Mouse (Mus musculus) kidney, adult 8-10 months (tissue): ENCODE data around the gene Pif1.

Experiments
- DNase-seq, 2 experiments: peaks; one replicate each; pipeline ENCODE4 v3.0.0; 2022

The Pif1 gene

DNA sequence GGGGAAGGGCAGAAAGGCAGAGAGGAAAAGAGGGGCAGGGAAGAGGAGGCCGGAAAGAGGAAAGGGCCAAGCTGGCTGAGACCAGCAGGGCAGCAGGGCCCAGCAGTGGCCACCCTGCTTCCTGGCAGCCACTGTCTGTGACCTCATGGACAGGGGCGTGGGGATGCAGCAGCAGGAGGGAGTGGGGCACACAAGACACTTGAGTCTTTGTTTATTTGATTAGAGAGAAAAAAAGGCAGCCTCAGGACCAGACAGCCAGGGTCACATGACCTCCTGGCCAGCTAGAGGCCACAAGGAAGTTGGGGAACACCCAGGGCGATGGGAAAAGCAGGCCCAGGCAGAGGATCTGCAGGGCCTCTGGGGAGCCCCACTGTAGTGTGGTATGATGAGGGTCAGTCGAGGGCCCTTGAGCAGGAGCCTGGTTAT lies 24.9 kb upstream of the Pif1 start:
- peak; percentile 35 to 43 for DNase-seq

DNA sequence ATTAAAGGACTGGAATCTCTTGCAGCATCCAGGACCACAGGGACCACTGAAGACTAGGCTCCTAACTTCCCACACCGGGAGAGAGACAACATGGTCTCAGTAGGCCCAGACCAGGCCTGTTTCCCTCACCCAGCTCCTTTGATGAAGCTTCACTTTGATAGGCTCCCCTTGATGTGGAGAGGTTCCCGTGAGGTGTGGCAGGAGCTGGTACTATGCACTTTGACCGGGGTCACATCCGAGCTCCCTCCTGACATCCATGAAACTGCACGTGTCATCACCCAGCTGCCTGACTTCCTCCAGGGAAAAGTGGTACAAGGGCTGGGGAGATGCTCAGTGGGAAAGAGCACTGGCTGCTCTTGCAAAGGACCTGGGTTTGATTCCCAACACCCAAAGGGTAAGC lies 23.9 kb upstream of the Pif1 start:
- no peak for DNase-seq

DNA sequence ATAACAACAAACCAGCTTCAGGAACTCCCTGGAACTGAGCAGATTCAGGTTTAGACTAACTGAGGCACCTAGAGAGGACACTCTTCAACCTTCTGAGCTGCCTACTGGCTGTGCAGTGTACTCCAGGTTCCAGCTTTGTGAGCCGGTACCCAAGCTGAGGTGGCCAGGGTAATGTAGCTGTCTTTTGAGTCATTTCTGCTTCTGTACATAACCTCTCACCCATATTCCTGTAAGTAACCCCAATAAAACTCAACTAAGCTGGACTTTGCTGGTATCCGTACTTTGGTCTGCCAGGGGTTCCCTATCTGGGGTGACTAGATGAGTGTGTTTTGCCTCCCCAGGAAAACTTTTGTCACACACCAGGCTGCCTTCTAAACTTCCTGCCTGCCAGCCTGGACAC lies 22.3 kb upstream of the Pif1 start:
- DNase-seq, result no peak

DNA sequence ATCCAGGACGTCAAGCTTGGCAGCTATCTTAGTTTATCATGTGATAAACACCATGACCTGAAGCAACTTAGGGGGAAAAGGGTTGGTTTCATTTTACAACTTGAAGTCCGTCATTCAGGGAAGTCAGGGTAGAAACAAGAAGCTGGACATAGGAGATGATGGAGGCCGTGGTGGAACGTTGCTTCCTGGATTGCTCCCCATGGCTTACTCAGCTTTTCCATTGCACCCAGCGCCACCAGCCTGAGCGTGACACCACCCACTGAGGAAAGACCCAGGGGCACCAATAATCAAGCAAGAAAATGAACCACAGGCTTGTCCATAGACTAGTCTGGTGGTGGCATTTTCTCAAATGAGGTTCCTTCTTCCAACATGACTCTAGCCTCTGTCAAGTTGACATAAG lies 18.2 kb upstream of the Pif1 start:
- DNase-seq, result no peak

DNA sequence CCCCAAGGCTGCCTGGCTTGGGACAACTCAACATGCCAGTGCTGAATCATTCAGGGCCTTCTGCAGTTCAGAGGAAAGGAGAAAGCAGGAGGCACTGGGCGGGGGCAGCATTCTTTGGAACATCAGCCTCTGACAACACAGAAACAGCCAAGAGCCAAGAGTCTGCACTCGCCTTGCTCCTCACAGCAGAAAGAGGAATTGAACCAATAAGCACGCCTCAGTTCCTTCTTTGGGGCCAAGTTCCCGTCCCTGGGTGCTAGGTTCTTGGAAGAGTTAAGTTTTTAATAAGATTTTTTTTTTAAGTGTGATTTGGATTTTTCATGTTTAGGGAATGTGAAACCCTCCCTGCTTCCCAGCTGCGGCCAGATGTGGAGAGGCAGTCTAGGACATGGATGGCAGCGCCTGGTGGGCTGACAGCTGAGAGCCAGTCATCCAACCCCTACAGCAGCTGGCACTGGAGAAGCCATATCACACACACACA lies 17.4 kb upstream of the Pif1 start:
- no peak for DNase-seq

DNA sequence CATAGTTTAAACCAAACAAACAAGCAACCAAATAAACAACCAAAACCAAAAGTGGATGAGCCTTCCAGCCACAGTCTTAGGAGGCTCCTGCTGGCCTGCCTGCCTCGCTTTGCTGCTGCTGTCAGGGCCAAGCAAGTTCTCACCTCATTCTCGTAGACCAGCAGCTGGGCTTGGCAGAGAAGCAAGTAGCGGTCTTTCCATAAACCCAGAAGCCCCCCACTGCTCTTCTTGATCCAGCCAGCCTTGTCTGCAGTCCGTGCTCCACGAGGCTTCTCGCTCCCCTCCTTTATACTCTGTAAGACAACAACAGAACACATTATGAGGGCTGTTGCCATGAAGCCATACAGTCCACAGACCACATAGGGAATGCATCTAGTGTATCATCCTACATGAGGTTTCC lies 14.1 kb upstream of the Pif1 start:
- no peak for DNase-seq

DNA sequence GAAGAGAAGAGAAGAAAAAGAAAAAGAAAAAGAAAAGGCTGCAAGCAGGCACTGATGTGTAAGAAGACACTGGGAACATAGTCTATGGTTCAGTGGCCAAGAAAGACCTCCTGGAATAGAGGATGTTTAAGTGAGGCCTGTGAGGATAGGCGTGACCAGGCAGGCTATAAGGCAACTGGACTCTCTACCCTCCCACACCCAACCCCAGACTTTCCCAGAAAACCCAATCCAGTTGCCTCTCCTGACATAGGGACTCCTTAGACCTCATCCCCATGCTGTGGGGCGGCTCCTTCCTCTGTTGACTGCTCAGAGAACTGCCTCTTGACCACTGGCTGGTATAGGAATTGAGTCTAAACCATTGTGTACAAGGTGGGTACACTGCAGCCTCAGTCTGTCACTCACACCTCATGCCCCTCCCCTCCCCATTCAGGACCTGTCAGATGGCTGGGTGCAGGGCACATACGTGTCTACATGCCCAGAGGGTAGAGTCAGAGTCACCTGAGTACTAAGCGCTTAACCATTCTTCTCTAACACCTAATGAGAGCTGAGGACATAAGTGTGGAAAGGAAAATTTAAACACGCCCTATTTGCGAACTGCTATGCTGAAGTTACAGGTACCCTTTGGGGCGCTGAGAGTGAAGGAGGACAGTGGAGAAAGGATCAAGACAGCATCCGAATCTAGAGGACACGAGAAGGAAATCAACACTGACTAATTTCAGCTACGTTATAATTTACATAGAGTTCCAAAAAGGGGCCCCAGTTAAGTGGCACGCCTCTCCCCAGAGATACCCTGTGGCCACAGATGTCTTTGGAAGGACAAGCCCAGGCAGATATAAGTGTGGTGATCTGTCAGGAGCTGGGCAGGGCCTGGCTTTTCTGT lies 12.2 kb upstream of the Pif1 start:
- DNase-seq, result no peak

DNA sequence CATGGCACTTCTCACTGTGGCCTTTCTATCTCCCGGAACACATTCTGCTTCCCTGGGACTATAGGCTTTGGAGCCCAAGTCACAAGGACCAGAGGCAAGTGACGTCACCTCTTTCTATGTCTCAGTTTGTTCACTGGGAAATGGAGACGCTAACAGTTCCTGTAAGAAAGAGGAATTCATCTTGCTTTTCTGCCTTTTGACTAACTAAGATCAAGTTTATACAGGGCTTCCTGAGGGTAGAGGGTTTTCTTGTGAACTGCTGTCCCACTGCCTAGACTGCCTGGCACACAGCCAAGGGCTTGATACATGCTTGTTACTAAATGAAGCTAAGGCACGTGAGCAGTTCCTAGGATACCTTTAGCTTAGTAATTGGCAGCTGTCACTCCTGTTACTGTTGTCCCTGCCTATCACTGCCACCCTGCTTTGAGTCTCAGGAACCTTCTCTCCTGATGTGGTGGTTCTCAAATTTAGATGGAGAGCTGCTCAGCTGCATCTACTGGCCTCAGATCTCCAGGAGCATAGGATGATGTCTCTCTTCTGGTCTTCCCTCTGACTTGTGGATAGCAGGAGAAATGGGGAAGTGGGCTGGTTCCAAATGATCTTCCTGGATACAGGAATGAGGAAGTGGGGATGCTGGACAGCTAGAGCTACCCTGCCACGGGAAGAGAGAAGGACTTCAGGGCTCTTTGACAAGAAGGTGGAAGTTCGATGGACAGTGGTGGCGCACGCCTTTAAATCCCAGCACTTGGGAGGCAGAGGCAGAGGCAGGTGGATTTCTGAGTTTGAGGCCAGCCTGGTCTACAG lies 11.4 kb upstream of the Pif1 start:
- DNase-seq, result no peak

DNA sequence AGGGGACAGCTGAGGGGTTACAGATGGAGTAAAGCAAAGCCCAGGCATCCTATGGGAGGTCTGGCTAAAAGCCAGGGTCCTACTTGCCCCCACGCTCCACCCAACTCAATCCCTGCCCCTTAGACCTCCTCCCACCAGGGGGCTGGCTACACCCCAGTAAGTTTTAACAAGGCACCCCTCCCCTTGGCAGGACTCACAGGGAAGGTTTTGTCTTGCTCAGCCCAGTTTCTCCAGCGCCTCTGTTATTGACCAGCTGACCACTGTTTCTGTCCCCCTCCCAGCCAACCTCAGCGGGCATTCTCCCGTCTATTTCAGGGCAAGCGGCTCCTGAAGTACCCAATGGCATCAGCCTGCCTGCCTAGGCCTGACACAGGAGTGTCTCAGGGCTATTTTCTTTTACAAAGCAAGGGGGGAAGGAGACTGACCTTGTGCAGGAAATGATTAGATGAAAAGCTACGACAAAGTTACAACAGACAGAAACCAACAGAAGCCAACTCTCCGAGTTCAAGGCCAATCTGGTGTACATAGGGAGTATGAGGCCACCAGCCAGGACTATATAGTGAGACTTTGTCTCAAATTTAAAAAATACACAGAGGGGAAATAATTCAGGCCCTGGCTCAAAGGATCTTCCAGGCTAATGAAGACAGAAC lies 10.0 kb upstream of the Pif1 start:
- no peak for DNase-seq

DNA sequence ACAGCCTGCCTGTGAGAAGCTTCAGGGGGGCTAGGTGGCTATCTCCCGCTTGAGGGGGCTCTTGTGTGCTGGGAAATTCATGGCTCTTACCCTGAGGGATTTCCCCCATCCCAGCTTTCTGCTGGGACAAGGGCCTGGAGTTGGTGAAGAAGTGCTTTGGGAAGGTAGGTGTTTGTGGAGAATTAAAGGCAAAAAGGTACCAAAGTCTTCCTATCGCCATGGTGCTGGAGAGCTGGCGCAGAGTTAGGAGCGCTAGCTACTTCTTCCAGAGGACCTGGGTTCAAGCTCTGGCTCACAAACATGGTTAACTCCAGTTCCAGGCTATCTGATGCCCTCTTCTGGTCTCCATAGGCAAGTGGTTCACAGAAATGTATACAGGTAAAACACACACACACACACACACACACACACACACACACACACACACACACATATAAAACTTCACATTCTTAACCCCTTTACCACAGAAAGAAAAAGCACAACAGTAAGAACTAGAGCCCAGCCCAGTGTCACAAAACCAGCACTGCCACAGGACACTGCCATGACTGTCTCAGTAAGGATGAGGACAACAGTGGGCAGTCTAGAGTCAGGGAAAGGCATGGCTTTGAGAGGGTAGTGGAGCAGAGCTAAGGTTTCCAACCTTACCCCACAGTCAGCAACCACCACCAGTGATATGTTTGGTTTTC lies 9.3 kb upstream of the Pif1 start:
- no peak for DNase-seq

DNA sequence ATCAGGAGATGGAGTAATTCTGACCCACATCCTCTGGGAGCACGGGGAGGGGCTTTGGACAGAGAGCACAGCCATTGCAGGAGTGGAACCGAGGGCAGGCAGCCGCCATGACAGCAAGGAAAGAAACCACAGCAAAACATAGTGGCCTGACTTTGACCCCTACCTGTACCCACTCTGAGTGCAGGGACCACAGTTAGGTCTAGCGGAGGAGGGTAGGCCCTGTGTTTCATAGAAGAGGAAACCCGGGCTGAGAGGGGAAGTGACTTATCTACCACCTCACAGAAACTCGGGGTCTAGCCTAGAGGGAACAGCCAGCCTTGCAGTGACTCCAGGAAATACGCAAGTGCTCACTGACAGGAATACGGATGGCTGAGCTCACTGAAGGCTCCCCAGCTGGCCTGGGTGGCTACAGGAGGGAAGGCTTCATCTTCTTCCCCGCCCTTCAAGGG lies 8.1 kb upstream of the Pif1 start:
- peak; percentile 45 to 48 for DNase-seq

DNA sequence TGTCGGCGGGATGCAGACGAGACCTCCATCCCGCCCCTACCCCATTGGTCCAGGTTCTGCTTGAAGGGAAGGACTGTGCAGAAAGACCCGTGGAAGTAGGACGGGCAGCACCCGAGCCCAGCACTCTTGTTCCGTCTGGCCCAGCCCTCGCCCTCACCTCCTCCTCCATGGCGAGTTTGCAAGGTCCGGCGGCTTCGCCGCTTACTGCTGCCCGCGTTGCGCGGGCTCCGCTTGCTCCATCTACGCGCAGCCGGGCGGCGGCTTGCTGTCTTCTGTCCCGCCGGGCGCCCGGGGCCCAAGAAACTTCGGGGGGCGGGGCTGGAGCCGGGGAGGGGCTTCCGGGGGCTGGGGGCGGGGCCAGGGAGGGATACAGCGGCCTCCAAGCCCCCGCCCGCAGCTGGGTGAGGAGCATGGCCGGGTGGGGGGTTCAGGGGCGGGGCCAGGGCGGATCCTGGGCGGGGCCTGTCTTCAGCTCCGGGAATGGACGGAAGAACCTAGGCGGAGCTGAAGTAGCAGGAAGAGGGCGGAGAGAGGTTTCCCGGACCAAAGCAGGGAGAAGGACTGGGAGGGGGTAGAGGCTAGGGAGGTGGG lies 7.1 kb upstream of the Pif1 start, which contains the start of gene Plekho2:
Gene Plekho2, minus strand, starts transcription at position 260 of the 591 bp plus-strand sequence.
- peak; percentile 90 to 93 for DNase-seq

DNA sequence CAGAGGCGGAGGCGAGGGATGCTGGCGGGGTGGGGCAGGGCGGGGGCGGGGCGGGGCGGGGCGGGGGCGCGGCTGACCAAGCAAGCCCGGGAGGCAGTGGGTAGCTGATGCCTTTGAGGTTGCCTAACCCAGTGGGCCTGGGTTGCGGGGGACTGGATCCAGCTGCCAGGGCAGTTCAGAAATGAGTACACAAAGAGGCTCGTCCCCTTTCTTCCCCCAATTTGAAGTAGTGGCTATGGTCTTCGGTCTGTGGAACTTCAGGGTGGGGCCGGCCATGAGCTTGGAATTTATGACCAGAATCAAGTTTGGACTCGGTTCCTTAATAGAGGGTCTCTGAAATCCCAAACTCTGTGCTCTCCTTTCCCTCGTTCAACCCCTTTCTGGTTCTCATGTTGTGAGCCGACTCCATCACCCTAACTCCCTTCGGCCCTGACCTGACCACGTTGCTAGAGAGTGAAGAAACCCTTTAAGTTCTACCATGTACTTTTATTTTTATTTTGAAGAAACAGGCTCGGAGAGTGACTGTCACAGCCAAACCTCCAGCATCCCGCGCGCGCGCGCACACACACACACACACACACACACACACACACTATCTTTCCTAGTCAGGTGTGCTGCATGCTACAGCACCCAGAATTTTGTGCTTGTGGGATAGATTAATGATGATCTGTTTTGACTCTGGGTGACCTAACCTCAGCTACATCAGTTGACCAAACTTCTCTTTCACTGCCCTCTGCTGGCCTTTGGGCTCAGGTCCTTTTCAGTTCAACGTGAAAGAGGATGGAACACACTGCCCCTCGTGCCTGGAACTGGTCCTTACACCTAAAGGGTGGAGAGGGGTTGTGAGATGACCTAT lies 6.3 kb upstream of the Pif1 start:
- peak; percentile 84 to 91 for DNase-seq

DNA sequence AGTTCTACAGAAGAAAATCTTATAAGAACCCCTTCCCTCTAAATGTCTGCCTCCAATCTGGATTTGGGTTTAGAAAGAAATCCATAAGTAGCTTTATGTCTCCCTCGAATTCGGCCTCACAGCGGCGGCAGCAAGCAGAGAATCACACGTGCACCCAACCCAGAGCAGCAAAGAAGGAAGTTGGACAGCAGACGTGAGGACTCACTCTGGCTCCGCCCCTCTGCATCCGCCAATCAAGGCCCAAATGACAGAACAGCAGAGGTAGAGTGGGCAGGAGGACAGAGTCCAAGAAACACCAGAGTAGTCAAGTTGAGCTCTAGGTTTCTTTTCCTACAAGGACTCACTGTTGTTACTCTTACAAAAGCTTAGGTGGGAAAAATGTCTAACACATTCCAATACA lies 3.9 kb upstream of the Pif1 start:
- peak; percentile 70 to 76 for DNase-seq

DNA sequence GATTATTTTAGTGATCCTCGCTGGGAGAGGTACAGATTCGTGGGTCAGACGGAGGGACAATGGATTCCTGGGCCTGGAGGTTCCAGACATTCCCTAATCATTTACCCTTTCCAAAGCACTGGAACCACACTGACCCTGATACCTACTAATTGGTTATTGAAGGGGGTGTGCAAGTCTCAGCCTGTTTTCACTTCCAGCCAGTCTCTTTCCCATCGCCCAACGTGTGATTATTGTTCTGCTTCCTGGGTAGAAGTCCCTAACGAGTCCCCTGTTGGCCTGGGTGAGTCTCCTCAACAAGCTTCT lies 261 bp downstream of the Pif1 start:
- no peak for DNase-seq

DNA sequence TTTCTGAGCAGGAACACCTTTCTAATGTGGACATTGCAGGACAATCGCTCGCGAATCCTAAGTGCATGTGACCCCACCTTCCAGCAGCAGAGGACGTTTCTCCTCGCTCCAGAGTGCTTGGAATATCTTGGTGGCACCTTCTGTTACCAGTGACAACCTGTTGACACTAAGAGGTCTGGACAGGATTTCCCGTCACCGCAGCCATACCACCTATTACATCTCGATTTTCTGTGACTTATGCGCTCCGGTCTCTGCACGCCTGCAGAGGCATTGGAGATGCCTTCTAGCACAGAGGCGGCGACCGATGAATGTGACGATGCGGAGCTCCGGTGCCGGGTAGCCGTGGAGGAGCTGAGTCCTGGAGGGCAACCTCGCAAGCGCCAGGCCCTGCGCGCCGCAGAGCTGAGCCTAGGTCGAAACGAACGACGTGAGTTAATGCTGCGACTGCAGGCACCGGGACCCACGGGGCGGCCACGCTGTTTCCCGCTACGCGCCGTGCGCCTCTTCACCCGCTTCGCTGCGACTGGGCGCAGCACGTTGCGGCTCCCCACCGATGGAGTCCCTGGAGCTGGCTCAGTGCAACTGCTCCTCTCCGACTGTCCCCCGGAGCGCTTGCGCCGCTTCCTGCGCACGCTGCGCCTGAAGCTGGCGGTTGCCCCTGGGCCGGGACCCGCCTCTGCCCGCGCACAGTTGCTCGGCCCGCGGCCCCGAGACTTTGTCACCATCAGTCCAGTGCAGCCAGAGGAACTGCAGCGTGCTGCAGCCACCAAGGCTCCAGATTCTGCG lies 806 bp downstream of the Pif1 start:
- DNase-seq, result no peak

DNA sequence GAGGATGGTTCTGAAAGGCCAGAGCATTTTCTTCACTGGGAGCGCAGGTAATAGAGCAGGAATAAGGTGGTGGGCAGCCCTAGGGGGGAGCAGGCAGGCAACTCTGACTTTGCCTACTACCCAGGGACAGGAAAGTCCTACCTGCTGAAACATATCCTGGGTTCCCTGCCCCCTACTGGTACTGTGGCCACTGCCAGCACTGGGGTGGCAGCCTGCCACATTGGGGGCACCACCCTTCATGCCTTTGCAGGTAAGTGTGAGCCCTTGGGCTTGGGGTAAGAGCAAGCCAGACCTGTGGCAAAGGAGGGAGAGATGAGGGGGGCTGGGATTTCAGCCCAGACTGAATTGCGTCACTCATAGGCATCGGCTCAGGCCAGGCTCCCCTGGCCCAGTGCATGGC lies 2.1 kb downstream of the Pif1 start:
- no peak for DNase-seq

DNA sequence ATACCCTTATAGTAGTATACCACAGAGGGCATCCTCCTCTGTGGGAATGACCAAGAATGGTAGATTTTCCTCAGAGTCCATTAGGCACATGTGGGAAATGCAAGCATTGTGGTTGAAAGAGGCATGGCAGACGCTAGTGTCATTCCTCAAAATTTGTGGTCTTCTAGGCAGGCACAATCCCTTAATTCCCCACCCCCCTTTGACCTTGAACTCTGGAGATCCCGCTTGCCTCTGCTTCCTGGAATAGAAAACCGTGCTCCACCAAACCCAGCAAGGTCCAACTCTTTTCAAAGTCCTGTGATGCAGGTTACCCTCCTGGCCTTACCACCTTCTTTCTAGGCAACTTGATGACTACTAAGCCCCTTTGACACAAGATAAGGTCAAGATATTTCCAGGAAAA lies 5.8 kb downstream of the Pif1 start:
- DNase-seq, result no peak

DNA sequence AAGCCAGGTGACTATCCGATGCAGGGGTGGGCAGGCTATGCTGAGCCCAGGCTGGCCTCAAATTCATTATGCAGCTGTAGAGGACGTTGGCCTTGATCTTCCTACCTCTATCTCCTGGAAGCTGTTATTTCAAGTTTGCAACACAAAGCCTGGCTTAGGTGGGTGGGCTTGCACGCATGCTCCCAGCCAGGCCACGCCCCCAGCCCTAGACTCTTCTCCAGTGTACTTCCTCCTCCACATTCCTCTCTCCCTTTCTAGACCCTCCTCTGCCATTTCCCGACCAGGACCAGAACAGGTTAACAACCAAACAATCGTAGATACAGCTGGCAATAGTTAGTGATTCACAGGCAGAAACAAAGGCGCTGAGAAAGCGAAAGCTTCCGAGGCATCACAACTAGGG lies 6.6 kb downstream of the Pif1 start:
- no peak for DNase-seq

DNA sequence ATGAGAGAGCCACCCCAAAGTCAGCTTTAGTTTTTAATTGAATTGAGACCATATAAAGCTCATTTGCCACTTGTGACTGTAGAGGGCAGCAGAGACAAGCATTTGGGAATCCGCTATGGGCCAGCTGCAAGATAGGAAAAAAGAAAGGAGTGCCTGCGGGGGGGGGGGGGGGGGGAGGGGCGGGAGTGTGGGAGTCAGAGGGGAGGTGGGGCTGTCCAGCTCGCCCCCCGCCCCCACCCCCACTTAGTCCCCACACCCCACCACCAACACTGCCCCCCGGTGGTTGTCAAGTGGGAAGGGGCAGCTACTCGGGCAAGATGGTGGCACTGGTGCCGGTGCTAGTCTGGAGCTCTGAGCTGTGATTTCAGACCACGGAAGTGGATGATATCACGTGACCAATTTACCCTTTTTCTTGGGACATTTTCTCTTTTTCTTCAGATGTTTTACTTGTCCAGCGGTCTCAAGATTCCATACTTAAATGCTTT lies 11.8 kb downstream of the Pif1 start:
- peak in 1 of 2 experiments; percentile 56 for DNase-seq
